Mouse (Mus musculus): ENCODE results near the gene Bag6. TPM values are rescaled to one million over a fixed set of nuclear protein-coding genes. Genes with fewer than 3 reads are reported as not detected.
A peak's percentile ranks its signal among the peaks of the same experiment; 100 is the strongest.

Bag6 gene
- polyA plus RNA-seq, 1 experiment from 2014 or later, result 51.2 TPM

GRCm38 (mm10) chr17:35154616-35155015, 19.6 kb downstream of the Bag6 start:
- Histone ChIP-seq H3K27ac (no peak overlapping the region), H3K36me3 (peaks cover 98% of the 10 kb centered on the region), H3K9me3 (no peaks in the 10 kb centered on the region), H3K27me3 (no peaks in the 10 kb centered on the region), H3K4me2 (no peak overlapping the region), H3K4me1 (no peaks in the 10 kb centered on the region), H3K9ac (no peak overlapping the region), H3K4me3 (no peak overlapping the region)
- no peak for ATAC-seq (ENCODE audit: borderline replicate concordance, extremely low read depth, low FRiP score, low TSS enrichment)
- WGBS, result 79% methylated on average over 7 of the region's 7 CpGs

- ATAC-seq (ENCODE audit: borderline replicate concordance, extremely low read depth, low FRiP score, low TSS enrichment), result no peak
- no peak overlapping the region for H3K4me2 ChIP-seq
- no peaks in the 10 kb centered on the region for H3K4me1 ChIP-seq
- WGBS, result 89% methylated on average over 12 of the region's 12 CpGs
- no peak overlapping the region for H3K4me3 ChIP-seq
- no peaks in the 10 kb centered on the region for H3K27me3 ChIP-seq
- H3K9me3 ChIP-seq, result no peaks in the 10 kb centered on the region
- H3K9ac ChIP-seq, result no peak overlapping the region
- peaks cover 98% of the 10 kb centered on the region for H3K36me3 ChIP-seq
- H3K27ac ChIP-seq, result no peak overlapping the region
These were observed 20.5 kb downstream of the Bag6 start for GRCm38 (mm10) chr17:35155451-35155850.

GRCm38 (mm10) chr17:35156461-35157200, 21.7 kb downstream of the Bag6 start:
- no peaks in the 10 kb centered on the region for H3K27me3 ChIP-seq
- WGBS, result 87% methylated on average over 33 of the region's 33 CpGs
- no peaks in the 10 kb centered on the region for H3K9me3 ChIP-seq
- H3K36me3 ChIP-seq, result peaks cover 100% of the 10 kb centered on the region
- H3K27ac ChIP-seq, result no peak overlapping the region
- ATAC-seq (ENCODE audit: borderline replicate concordance, extremely low read depth, low FRiP score, low TSS enrichment), result no peak
- no peak overlapping the region for H3K4me2 ChIP-seq
- H3K9ac ChIP-seq, result no peak overlapping the region
- H3K4me3 ChIP-seq, result no peak overlapping the region
- 0 out of 2 replicates have a peak, but pooled peaks cover 4% of the 10 kb centered on the region for H3K4me1 ChIP-seq

- Histone ChIP-seq H3K27me3 (no peaks in the 10 kb centered on the region), H3K4me1 (peaks cover 8% of the 10 kb centered on the region), H3K9ac (no peak overlapping the region), H3K4me2 (no peak overlapping the region), H3K4me3 (no peak overlapping the region), H3K27ac (no peak overlapping the region), H3K36me3 (peaks cover 97% of the 10 kb centered on the region), H3K9me3 (no peaks in the 10 kb centered on the region)
- WGBS, result 92% methylated on average over 8 of the region's 8 CpGs
- ATAC-seq (ENCODE audit: borderline replicate concordance, extremely low read depth, low FRiP score, low TSS enrichment), result no peak
These were observed 22.3 kb downstream of the Bag6 start for GRCm38 (mm10) chr17:35157254-35157653.

GRCm38 (mm10) chr17:35157661-35158175, 22.7 kb downstream of the Bag6 start:
- 98% methylated on average over 8 of the region's 8 CpGs for WGBS
- H3K27me3 ChIP-seq, result no peaks in the 10 kb centered on the region
- H3K4me2 ChIP-seq, result no peak overlapping the region
- H3K27ac ChIP-seq, result no peak overlapping the region
- no peak overlapping the region for H3K9ac ChIP-seq
- no peak overlapping the region for H3K4me3 ChIP-seq
- peaks cover 93% of the 10 kb centered on the region for H3K36me3 ChIP-seq
- no peaks in the 10 kb centered on the region for H3K9me3 ChIP-seq
- peaks cover 13% of the 10 kb centered on the region for H3K4me1 ChIP-seq
- ATAC-seq (ENCODE audit: borderline replicate concordance, extremely low read depth, low FRiP score, low TSS enrichment), result no peak

GRCm38 (mm10) chr17:35158850-35159593, 24.0 kb downstream of the Bag6 start:
- Histone ChIP-seq H3K27me3 (no peaks in the 10 kb centered on the region), H3K4me3 (no peak overlapping the region), H3K4me2 (no peak overlapping the region), H3K4me1 (peaks cover 16% of the 10 kb centered on the region), H3K9me3 (no peaks in the 10 kb centered on the region), H3K36me3 (peaks cover 80% of the 10 kb centered on the region), H3K27ac (no peak overlapping the region), H3K9ac (no peak overlapping the region)
- 88% methylated on average over 16 of the region's 16 CpGs for WGBS
- ATAC-seq (ENCODE audit: borderline replicate concordance, extremely low read depth, low FRiP score, low TSS enrichment), result no peak

- Histone ChIP-seq H3K4me1 (peaks cover 16% of the 10 kb centered on the region), H3K27ac (no peak overlapping the region), H3K27me3 (no peaks in the 10 kb centered on the region), H3K36me3 (peaks cover 74% of the 10 kb centered on the region), H3K9me3 (no peaks in the 10 kb centered on the region), H3K4me2 (no peak overlapping the region), H3K9ac (no peak overlapping the region), H3K4me3 (no peak overlapping the region)
- WGBS, result 80% methylated on average over 7 of the region's 7 CpGs
- no peak for ATAC-seq (ENCODE audit: borderline replicate concordance, extremely low read depth, low FRiP score, low TSS enrichment)
These were observed 24.7 kb downstream of the Bag6 start for GRCm38 (mm10) chr17:35159638-35160037.

GRCm38 (mm10) chr17:35161421-35161820, 26.4 kb downstream of the Bag6 start:
- 80% methylated on average over 11 of the region's 11 CpGs for WGBS

GRCm38 (mm10) chr17:35162121-35162520, 27.1 kb downstream of the Bag6 start:
- H3K27ac ChIP-seq, result no peak overlapping the region
- H3K4me2 ChIP-seq, result peak overlapping the region; percentile 89
- ATAC-seq (ENCODE audit: borderline replicate concordance, extremely low read depth, low FRiP score, low TSS enrichment), result no peak
- H3K9me3 ChIP-seq, result no peaks in the 10 kb centered on the region
- no peaks in the 10 kb centered on the region for H3K27me3 ChIP-seq
- 52% methylated on average over 14 of the region's 14 CpGs for WGBS
- H3K9ac ChIP-seq, result peak overlapping the region; percentile 97; the same call in 1 of the 2 replicates
- H3K4me3 ChIP-seq, result peak overlapping the region; percentile 90
- peaks cover 29% of the 10 kb centered on the region for H3K4me1 ChIP-seq
- H3K36me3 ChIP-seq, result peaks cover 49% of the 10 kb centered on the region

More at GRCm38 (mm10) chr17:35161421-35161820, 26.4 kb downstream of the Bag6 start:
- Histone ChIP-seq H3K4me3 (no peak overlapping the region), H3K9me3 (no peaks in the 10 kb centered on the region), H3K9ac (no peak overlapping the region), H3K36me3 (peaks cover 56% of the 10 kb centered on the region), H3K4me2 (no peak overlapping the region), H3K4me1 (peaks cover 25% of the 10 kb centered on the region), H3K27me3 (no peaks in the 10 kb centered on the region), H3K27ac (no peak overlapping the region)
- no peak for ATAC-seq (ENCODE audit: borderline replicate concordance, extremely low read depth, low FRiP score, low TSS enrichment)

- Histone ChIP-seq H3K36me3 (peaks cover 43% of the 10 kb centered on the region), H3K4me1 (peaks cover 29% of the 10 kb centered on the region), H3K9me3 (no peaks in the 10 kb centered on the region), H3K9ac (peak overlapping the region; percentile 97), H3K4me3 (peak overlapping the region; percentile 90), H3K4me2 (peak overlapping the region; percentile 89), H3K27me3 (no peaks in the 10 kb centered on the region), H3K27ac (no peak overlapping the region)
- 16% methylated on average over 12 of the region's 12 CpGs for WGBS
- no peak for ATAC-seq (ENCODE audit: borderline replicate concordance, extremely low read depth, low FRiP score, low TSS enrichment)
These were observed 27.8 kb downstream of the Bag6 start for GRCm38 (mm10) chr17:35162730-35163129.

- 5% methylated on average over 8 of the region's 8 CpGs for WGBS
- peak overlapping the region; percentile 89 for H3K4me2 ChIP-seq
- peak overlapping the region; percentile 94 for H3K27ac ChIP-seq
- no peaks in the 10 kb centered on the region for H3K27me3 ChIP-seq
- peaks cover 35% of the 10 kb centered on the region for H3K36me3 ChIP-seq
- no peak for ATAC-seq (ENCODE audit: borderline replicate concordance, extremely low read depth, low FRiP score, low TSS enrichment)
- peak overlapping the region; percentile 97 for H3K9ac ChIP-seq
- no peaks in the 10 kb centered on the region for H3K9me3 ChIP-seq
- peak overlapping the region; percentile 90 for H3K4me3 ChIP-seq
- peaks cover 29% of the 10 kb centered on the region for H3K4me1 ChIP-seq
These were observed 28.5 kb downstream of the Bag6 start for GRCm38 (mm10) chr17:35163326-35164081.
